Mouse (Mus musculus): ENCODE data around the gene A130010J15Rik.

DNA sequence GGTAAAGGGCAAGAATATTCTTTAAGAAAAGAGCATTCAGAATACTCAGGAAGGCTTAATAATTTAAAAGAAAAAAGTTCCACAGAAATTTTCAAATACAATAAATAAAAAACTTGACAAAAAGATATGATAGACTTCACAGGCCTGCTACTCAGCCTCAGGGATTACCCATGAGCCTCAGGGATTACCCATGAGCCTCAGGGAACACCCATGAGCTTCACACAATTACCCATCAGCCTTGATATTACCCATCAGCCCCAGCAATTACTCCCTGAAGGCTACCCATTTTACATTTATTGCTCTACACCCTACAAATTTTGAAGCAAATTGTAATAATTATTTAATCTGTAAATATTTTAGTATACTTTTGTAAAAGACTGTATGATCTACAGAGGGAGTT is 35.5 kb upstream of the A130010J15Rik start:
- TF ChIP-seq CTCF (IDR thresholded peaks at IDR 0.05; ENCODE audit: low read depth, low read length), result no peak
- TF ChIP-seq POLR2A (IDR thresholded peaks at IDR 0.05; ENCODE audit: insufficient read depth, low read length), result no peak
